Mouse (Mus musculus) limb, embryonic 13.5 days (tissue): ENCODE data around the gene Fpr2. TPM values are rescaled to one million over a fixed set of nuclear protein-coding genes. Genes with fewer than 3 reads are reported as not detected.
A peak's percentile ranks its signal among the peaks of the same experiment; 100 is the strongest.
"Not testable (repeated sequence)": the region's sequence is repeated elsewhere in the genome, so short reads cannot be mapped to it uniquely, and the experiment has no call there.

Source experiments
- ATAC-seq: fragments of 200-750 bp; cut with Nextera tagmentation; 2 replicates; pipeline ENCODE4 v1.8.0; 2017; ENCODE audit warnings: low read depth, moderate number of reproducible peaks, moderate TSS enrichment; ENCODE audit not compliant: low FRiP score
- H3K27ac ChIP-seq: fragments of 300-500 bp; sonication (generic); 2 replicates; pipeline ENCODE4 v1.5.1; 2015; ENCODE audit warnings: inconsistent platforms, mild to moderate bottlenecking, moderate library complexity
- H3K27me3 ChIP-seq: fragments of 300-500 bp; sonication (generic); 2 replicates; pipeline ENCODE4 v1.6.1; 2015; ENCODE audit warnings: mild to moderate bottlenecking, inconsistent platforms
- H3K36me3 ChIP-seq: fragments of 300-500 bp; sonication (generic); 2 replicates; pipeline ENCODE4 v1.6.1; 2015; ENCODE audit warnings: inconsistent platforms, mild to moderate bottlenecking, moderate library complexity
- H3K4me1 ChIP-seq: fragments of 300-500 bp; sonication (generic); 2 replicates; pipeline ENCODE4 v1.6.1; 2015; ENCODE audit warnings: inconsistent platforms
- H3K4me2 ChIP-seq: fragments of 300-500 bp; sonication (generic); replicated peaks from 2 replicates; pipeline ENCODE4 v1.6.1; 2015; ENCODE audit warnings: inconsistent platforms, mild to moderate bottlenecking, moderate library complexity
- H3K4me3 ChIP-seq: fragments of 300-500 bp; sonication (generic); 2 replicates; pipeline ENCODE4 v1.5.1; 2015; ENCODE audit warnings: moderate library complexity, mild to moderate bottlenecking, inconsistent platforms
- H3K9ac ChIP-seq: fragments of 300-500 bp; sonication (generic); 2 replicates; pipeline ENCODE4 v1.6.1; 2015; ENCODE audit warnings: mild to moderate bottlenecking, inconsistent platforms
- H3K9me3 ChIP-seq: fragments of 300-500 bp; sonication (generic); 2 replicates; pipeline ENCODE4 v1.6.1; 2016; ENCODE audit warnings: inconsistent platforms
- WGBS: fragments of 180-500 bp; shearing (Covaris S2); methylation state at CpG from one replicate; pipeline ENCODE4 v1.1.7; 2015; 5-methylcytosine and 5-hydroxymethylcytosine counted together
- polyA plus RNA-seq: library from polyadenylated mRNA; unstranded; fragments of >200 nt; fragmentation: Nextera tagmentation; extraction: Ambion mirVana; gene quantifications from 2 replicates; pipeline ENCODE4 v1.2.1, GENCODE M21; 2015

The Fpr2 gene
- not detected in 2 replicates for polyA plus RNA-seq

GRCm38 (mm10) chr17:17887774-17888248, at the start of gene Fpr2, which contains the start of gene Fpr3:
Fpr2 (plus strand) TSS chr17:17887824.
Fpr3 (plus strand) TSS chr17:17887852.
- no peak within 1 kb of the TSS for H3K27ac ChIP-seq
- no peaks in the 10 kb centered on the region for H3K9me3 ChIP-seq
- H3K36me3 ChIP-seq: no peaks in the 10 kb centered on the region
- no peaks in the 10 kb centered on the region for H3K27me3 ChIP-seq
- H3K4me1 ChIP-seq: no peaks in the 10 kb centered on the region
- no peak within 1 kb of the TSS for H3K4me2 ChIP-seq
- 62% methylated on average over 1 of the region's 1 CpGs for WGBS
- no peak within 1 kb of the TSS for H3K9ac ChIP-seq
- ATAC-seq: no peak
- H3K4me3 ChIP-seq: no peak within 1 kb of the TSS

- peaks cover 55% of the 10 kb centered on the region for H3K4me1 ChIP-seq
- peaks cover 79% of the 10 kb centered on the region for H3K36me3 ChIP-seq
- H3K9me3 ChIP-seq: no peaks in the 10 kb centered on the region
- H3K4me3 ChIP-seq: peak overlapping the region; percentile 43
- ATAC-seq: peak; percentile 96
- peak overlapping the region; percentile 90 for H3K27ac ChIP-seq
- peak overlapping the region; percentile 68 for H3K4me2 ChIP-seq
- H3K27me3 ChIP-seq: no peaks in the 10 kb centered on the region
- WGBS: 3% methylated on average over 43 of the region's 43 CpGs
- H3K9ac ChIP-seq: peak overlapping the region; percentile 65
Measured at GRCm38 (mm10) chr17:17837919-17838701, 49.5 kb upstream of the Fpr2 start.

- Histone ChIP-seq H3K4me1 (peaks cover 43% of the 10 kb centered on the region), H3K27me3 (no peaks in the 10 kb centered on the region), H3K9me3 (no peaks in the 10 kb centered on the region), H3K36me3 (peaks cover 74% of the 10 kb centered on the region), H3K4me3 (no peak overlapping the region), H3K4me2 (no peak overlapping the region), H3K9ac (no peak overlapping the region), H3K27ac (no peak overlapping the region)
- 91% methylated on average over 2 of the region's 2 CpGs for WGBS
- ATAC-seq: no peak
Measured at GRCm38 (mm10) chr17:17839276-17839675, 48.3 kb upstream of the Fpr2 start.

- WGBS: 87% methylated on average over 7 of the region's 7 CpGs
- Histone ChIP-seq H3K4me1 (peaks cover 28% of the 10 kb centered on the region), H3K27me3 (no peaks in the 10 kb centered on the region), H3K9me3 (no peaks in the 10 kb centered on the region), H3K4me2 (no peak overlapping the region), H3K4me3 (no peak overlapping the region), H3K9ac (no peak overlapping the region), H3K36me3 (peaks cover 64% of the 10 kb centered on the region), H3K27ac (no peak overlapping the region)
- ATAC-seq: no peak
Measured at GRCm38 (mm10) chr17:17840796-17841195, 46.8 kb upstream of the Fpr2 start.

- Histone ChIP-seq H3K4me1 (peaks cover 3% of the 10 kb centered on the region), H3K9ac (no peak overlapping the region), H3K9me3 (no peaks in the 10 kb centered on the region), H3K27ac (no peak overlapping the region; the same call in 1 of the 2 replicates), H3K4me3 (no peak overlapping the region), H3K36me3 (peaks cover 56% of the 10 kb centered on the region), H3K27me3 (peaks cover 8% of the 10 kb centered on the region; the same call in 1 of the 2 replicates), H3K4me2 (no peak overlapping the region)
- WGBS: 73% methylated on average over 27 of the region's 27 CpGs
- peak; percentile 60 for ATAC-seq
Measured at GRCm38 (mm10) chr17:17843534-17844261, 43.9 kb upstream of the Fpr2 start.

GRCm38 (mm10) chr17:17844606-17845005, 43.0 kb upstream of the Fpr2 start:
- not testable (repeated sequence) for H3K4me1 ChIP-seq, H3K4me3 ChIP-seq, H3K4me2 ChIP-seq, H3K9me3 ChIP-seq, H3K9ac ChIP-seq, ATAC-seq, H3K27ac ChIP-seq
- WGBS: 84% methylated on average over 3 of the region's 3 CpGs
- H3K27me3 ChIP-seq: peaks cover 14% of the 10 kb centered on the region
- peaks cover 52% of the 10 kb centered on the region for H3K36me3 ChIP-seq

GRCm38 (mm10) chr17:17845187-17846027, 42.2 kb upstream of the Fpr2 start:
- H3K9me3 ChIP-seq: no peaks in the 10 kb centered on the region
- no peak overlapping the region for H3K27ac ChIP-seq
- no peak for ATAC-seq
- no peak overlapping the region for H3K4me3 ChIP-seq
- peaks cover 48% of the 10 kb centered on the region for H3K36me3 ChIP-seq
- peaks cover 22% of the 10 kb centered on the region for H3K27me3 ChIP-seq
- H3K4me2 ChIP-seq: no peak overlapping the region
- 74% methylated on average over 10 of the region's 10 CpGs for WGBS
- no peak overlapping the region for H3K9ac ChIP-seq
- H3K4me1 ChIP-seq: no peaks in the 10 kb centered on the region

GRCm38 (mm10) chr17:17848988-17849387, 38.6 kb upstream of the Fpr2 start:
- WGBS: 87% methylated on average over 2 of the region's 2 CpGs
- no peak for ATAC-seq
- peaks cover 16% of the 10 kb centered on the region for H3K36me3 ChIP-seq
- H3K4me2 ChIP-seq: no peak overlapping the region
- no peak overlapping the region for H3K4me3 ChIP-seq
- H3K9ac ChIP-seq: no peak overlapping the region
- no peak overlapping the region for H3K27ac ChIP-seq
- H3K27me3 ChIP-seq: peaks cover 25% of the 10 kb centered on the region
- H3K4me1 ChIP-seq: no peaks in the 10 kb centered on the region
- no peaks in the 10 kb centered on the region for H3K9me3 ChIP-seq

- Histone ChIP-seq H3K9ac (no peak overlapping the region), H3K4me2 (peak overlapping the region; percentile 16; the same call in 1 of the 2 replicates), H3K36me3 (peaks cover 16% of the 10 kb centered on the region), H3K4me3 (no peak overlapping the region), H3K27me3 (peaks cover 25% of the 10 kb centered on the region), H3K4me1 (peaks cover 6% of the 10 kb centered on the region), H3K27ac (no peak overlapping the region), H3K9me3 (no peaks in the 10 kb centered on the region)
- 23% methylated on average over 55 of the region's 55 CpGs for WGBS
- ATAC-seq: no peak; the same call in 1 of the 2 replicates
Measured at GRCm38 (mm10) chr17:17849906-17850712, 37.5 kb upstream of the Fpr2 start.

- H3K4me1 ChIP-seq: peaks cover 10% of the 10 kb centered on the region
- H3K27ac ChIP-seq: no peak within 1 kb of the TSS; the same call in 1 of the 2 replicates
- H3K9me3 ChIP-seq: no peaks in the 10 kb centered on the region
- peaks cover 17% of the 10 kb centered on the region for H3K36me3 ChIP-seq
- 22% methylated on average over 8 of the region's 8 CpGs for WGBS
- H3K4me2 ChIP-seq: 0 out of 2 replicates have a peak within 1 kb of the TSS, but pooled peaks have one; percentile 23
- H3K4me3 ChIP-seq: no peak within 1 kb of the TSS
- H3K27me3 ChIP-seq: peaks cover 4% of the 10 kb centered on the region; the same call in 1 of the 2 replicates
- no peak within 1 kb of the TSS for H3K9ac ChIP-seq
- ATAC-seq: peak; percentile 51; the same call in 1 of the 2 replicates
Measured at GRCm38 (mm10) chr17:17855064-17855838, 32.4 kb upstream of the Fpr2 start, which contains the start of gene Has1. Has1 (minus strand) TSS chr17:17855205.
